Mouse (Mus musculus) ES-Bruce4 (cell line): ENCODE data around the gene Atg10. TPM values are rescaled to one million over a fixed set of nuclear protein-coding genes. Genes with fewer than 3 reads are reported as not detected.

ENCODE experiments used
- H3K27ac ChIP-seq: 2 replicates; pipeline ENCODE4 v1.5.1; 2012; ENCODE audit warnings: low read length, inconsistent platforms; ENCODE audit not compliant: insufficient read depth
- H3K27me3 ChIP-seq: 2 replicates; pipeline ENCODE4 v1.6.1; 2012; ENCODE audit warnings: mild to moderate bottlenecking, low read length, inconsistent platforms; ENCODE audit not compliant: control insufficient read depth, poor library complexity, insufficient read depth, severe bottlenecking
- H3K36me3 ChIP-seq: 2 replicates; pipeline ENCODE4 v1.6.1; 2012; ENCODE audit warnings: inconsistent platforms, mild to moderate bottlenecking, low read length, moderate library complexity; ENCODE audit not compliant: control insufficient read depth, poor library complexity, insufficient read depth, severe bottlenecking
- H3K4me1 ChIP-seq: one replicate; pipeline ENCODE4 v1.8.1; 2011; ENCODE audit warnings: low read length; ENCODE audit not compliant: control insufficient read depth, insufficient read depth
- H3K4me3 ChIP-seq: 2 replicates; pipeline ENCODE4 v1.5.1; 2011; ENCODE audit warnings: low read depth, mild to moderate bottlenecking, low read length
- H3K9ac ChIP-seq: 2 replicates; pipeline ENCODE4 v1.6.1; 2012; ENCODE audit warnings: low read depth, mild to moderate bottlenecking, inconsistent platforms; ENCODE audit not compliant: poor library complexity, severe bottlenecking
- H3K9me3 ChIP-seq: replicated peaks from 2 replicates; pipeline ENCODE4 v1.6.1; 2012; ENCODE audit warnings: mild to moderate bottlenecking, low read length, inconsistent platforms; ENCODE audit not compliant: control insufficient read depth, poor library complexity, insufficient read depth, severe bottlenecking
- CTCF ChIP-seq: IDR thresholded peaks from one replicate; pipeline ENCODE4 v1.8.1; 2011; ENCODE audit warnings: low read depth, low read length
- EP300 ChIP-seq: IDR thresholded peaks from 2 replicates; pipeline ENCODE4 v1.6.1; 2011; ENCODE audit warnings: low read depth, low read length; ENCODE audit not compliant: insufficient read depth
- POLR2A ChIP-seq: IDR thresholded peaks from one replicate; pipeline ENCODE4 v1.8.1; 2011; ENCODE audit warnings: low read length; ENCODE audit not compliant: insufficient read depth
- polyA plus RNA-seq: library from polyadenylated mRNA; stranded (reverse); fragments of >200 nt; gene quantifications from 2 replicates; pipeline ENCODE4 v1.2.4, GENCODE M21; 2011; ENCODE audit warnings: low read depth; ENCODE audit not compliant: missing spikeins, insufficient read depth, insufficient read length

Atg10 gene
- polyA plus RNA-seq, 1 experiment = 3.1 TPM

GRCm38 (mm10) chr13:91040421-91040820 is 183.3 kb downstream of the Atg10 start:
- Histone ChIP-seq H3K4me3 (no peak overlapping the region), H3K4me1 (no peaks in the 10 kb centered on the region), H3K9ac (no peak overlapping the region), H3K9me3 (no peaks in the 10 kb centered on the region), H3K36me3 (no peaks in the 10 kb centered on the region), H3K27me3 (no peaks in the 10 kb centered on the region), H3K27ac (no peak overlapping the region)
- TF ChIP-seq POLR2A = no peak
- no peak for TF ChIP-seq EP300
- no peak for TF ChIP-seq CTCF

GRCm38 (mm10) chr13:91039201-91039807 is 184.5 kb downstream of the Atg10 start:
- no peak overlapping the region for H3K9ac ChIP-seq
- peak; percentile 25 for TF ChIP-seq CTCF
- TF ChIP-seq EP300 = no peak
- H3K27ac ChIP-seq = no peak overlapping the region
- H3K9me3 ChIP-seq = no peaks in the 10 kb centered on the region
- H3K27me3 ChIP-seq = no peaks in the 10 kb centered on the region
- no peaks in the 10 kb centered on the region for H3K4me1 ChIP-seq
- H3K36me3 ChIP-seq = no peaks in the 10 kb centered on the region
- H3K4me3 ChIP-seq = no peak overlapping the region

GRCm38 (mm10) chr13:91038636-91039035 is 185.1 kb downstream of the Atg10 start:
- Histone ChIP-seq H3K4me1 (no peaks in the 10 kb centered on the region), H3K27me3 (no peaks in the 10 kb centered on the region), H3K27ac (no peak overlapping the region), H3K36me3 (no peaks in the 10 kb centered on the region), H3K4me3 (no peak overlapping the region), H3K9ac (no peak overlapping the region), H3K9me3 (no peaks in the 10 kb centered on the region)
- TF ChIP-seq CTCF (no peak), POLR2A (no peak), EP300 (no peak)

GRCm38 (mm10) chr13:91038034-91038433 is 185.7 kb downstream of the Atg10 start:
- Histone ChIP-seq H3K36me3 (no peaks in the 10 kb centered on the region), H3K9me3 (no peaks in the 10 kb centered on the region), H3K27ac (no peak overlapping the region), H3K9ac (no peak overlapping the region), H3K4me1 (no peaks in the 10 kb centered on the region), H3K27me3 (no peaks in the 10 kb centered on the region), H3K4me3 (no peak overlapping the region)
- TF ChIP-seq CTCF (no peak), POLR2A (no peak), EP300 (no peak)

GRCm38 (mm10) chr13:91037405-91037804 is 186.4 kb downstream of the Atg10 start:
- Histone ChIP-seq H3K36me3 (no peaks in the 10 kb centered on the region), H3K9ac (no peak overlapping the region), H3K27ac (no peak overlapping the region), H3K4me3 (no peak overlapping the region), H3K27me3 (no peaks in the 10 kb centered on the region), H3K9me3 (no peaks in the 10 kb centered on the region), H3K4me1 (no peaks in the 10 kb centered on the region)
- TF ChIP-seq CTCF (no peak), EP300 (no peak), POLR2A (no peak)

GRCm38 (mm10) chr13:91031836-91032235 is 191.9 kb downstream of the Atg10 start:
- no peak overlapping the region for H3K9ac ChIP-seq
- H3K4me1 ChIP-seq = no peaks in the 10 kb centered on the region
- no peaks in the 10 kb centered on the region for H3K9me3 ChIP-seq

More at GRCm38 (mm10) chr13:91031836-91032235, 191.9 kb downstream of the Atg10 start:
- Histone ChIP-seq H3K27me3 (no peaks in the 10 kb centered on the region), H3K36me3 (no peaks in the 10 kb centered on the region), H3K4me3 (no peak overlapping the region), H3K27ac (no peak overlapping the region)
- TF ChIP-seq EP300 (no peak), POLR2A (no peak), CTCF (no peak)
